Mouse (Mus musculus) kidney, adult 2 months (tissue): ENCODE results near the gene Bst2. TPM values are rescaled to one million over a fixed set of nuclear protein-coding genes. Genes with fewer than 3 reads are reported as not detected.

ENCODE experiments used
- DNase-seq: peaks from one replicate; pipeline ENCODE4 v3.0.0; 2021
- H3K27ac ChIP-seq: fragments of 200-500 bp; 2 replicates; pipeline ENCODE4 v1.5.1; 2012; ENCODE audit warnings: low read depth, low read length, control low read depth, inconsistent platforms; ENCODE audit not compliant: insufficient read depth
- H3K27me3 ChIP-seq: fragments of 200-500 bp; replicated peaks from 2 replicates; pipeline ENCODE4 v1.6.1; 2012; ENCODE audit warnings: mild to moderate bottlenecking, moderate library complexity, low read length, inconsistent platforms; ENCODE audit not compliant: control insufficient read depth, insufficient read depth
- H3K36me3 ChIP-seq: fragments of 200-500 bp; 2 replicates; pipeline ENCODE4 v1.6.1; 2012; ENCODE audit warnings: mild to moderate bottlenecking, moderate library complexity, low read length, inconsistent platforms; ENCODE audit not compliant: control insufficient read depth, insufficient read depth
- H3K4me1 ChIP-seq: fragments of 200-500 bp; 2 replicates; pipeline ENCODE4 v1.6.1; 2011; ENCODE audit warnings: low read length; ENCODE audit not compliant: control insufficient read depth, insufficient read depth
- H3K4me3 ChIP-seq: fragments of 200-500 bp; 2 replicates; pipeline ENCODE4 v1.5.1; 2011; ENCODE audit warnings: mild to moderate bottlenecking, low read depth, low read length, control low read depth; ENCODE audit not compliant: insufficient read depth
- CTCF ChIP-seq: fragments of 200-500 bp; conservative IDR thresholded peaks from 2 replicates; pipeline ENCODE4 v1.5.1; 2011; ENCODE audit warnings: low read depth, mild to moderate bottlenecking, control low read depth, low read length, moderate library complexity, mixed read lengths; ENCODE audit not compliant: insufficient read depth, insufficient read length
- POLR2A ChIP-seq: fragments of 200-500 bp; IDR thresholded peaks from one replicate; pipeline ENCODE4 v1.6.1; 2011; ENCODE audit warnings: low read depth, low read length, control low read depth
- WGBS: fragments of 180-500 bp; shearing (Covaris S2); methylation state at CpG from one replicate; pipeline ENCODE4 v1.1.7; 2018; 5-methylcytosine and 5-hydroxymethylcytosine counted together
- polyA plus RNA-seq: library from polyadenylated mRNA; depleted of rRNA; stranded (reverse); fragments of >200 nt; gene quantifications from 2 replicates; pipeline ENCODE4 v1.2.3, GENCODE M21; 2012; rRNA removed

Bst2 gene
- polyA plus RNA-seq, 1 experiment = 184 TPM

GRCm38 (mm10) chr8:71495811-71496210 is 41.4 kb downstream of the Bst2 start:
- no peak overlapping the region for H3K4me3 ChIP-seq
- H3K27me3 ChIP-seq = no peaks in the 10 kb centered on the region
- WGBS = 70% methylated on average over 5 of the region's 5 CpGs
- TF ChIP-seq CTCF (no peak), POLR2A (no peak)
- H3K27ac ChIP-seq = peak overlapping the region; percentile 66
- H3K36me3 ChIP-seq = no peaks in the 10 kb centered on the region
- peaks cover 6% of the 10 kb centered on the region; the same call in 1 of the 2 replicates for H3K4me1 ChIP-seq
- DNase-seq = peak; percentile 50

GRCm38 (mm10) chr8:71495039-71495438 is 42.2 kb downstream of the Bst2 start:
- TF ChIP-seq POLR2A (no peak), CTCF (peak; percentile 78)
- H3K27me3 ChIP-seq = no peaks in the 10 kb centered on the region
- no peak overlapping the region for H3K4me3 ChIP-seq
- H3K36me3 ChIP-seq = no peaks in the 10 kb centered on the region
- peak; percentile 92 for DNase-seq
- H3K4me1 ChIP-seq = peaks cover 6% of the 10 kb centered on the region; the same call in 1 of the 2 replicates
- 15% methylated on average over 16 of the region's 16 CpGs for WGBS
- H3K27ac ChIP-seq = no peak overlapping the region

GRCm38 (mm10) chr8:71488454-71488853 is 48.8 kb downstream of the Bst2 start:
- WGBS = under 1% methylated on average over 22 of the region's 22 CpGs
- TF ChIP-seq CTCF (no peak), POLR2A (peak; percentile 26)

GRCm38 (mm10) chr8:71487691-71488445 is 49.4 kb downstream of the Bst2 start, which contains the start of gene Gtpbp3:
Gtpbp3 (plus strand) TSS chr8:71488103.
- H3K27ac ChIP-seq = peak within 1 kb of the TSS; percentile 94
- under 1% methylated on average over 33 of the region's 33 CpGs for WGBS
- no peaks in the 10 kb centered on the region for H3K27me3 ChIP-seq
- H3K4me1 ChIP-seq = peaks cover 4% of the 10 kb centered on the region; the same call in 1 of the 2 replicates
- H3K4me3 ChIP-seq = peak within 1 kb of the TSS; percentile 77
- peak; percentile 92 for DNase-seq
- H3K36me3 ChIP-seq = no peaks in the 10 kb centered on the region
- TF ChIP-seq CTCF (no peak), POLR2A (no peak)

More at GRCm38 (mm10) chr8:71488454-71488853, 48.8 kb downstream of the Bst2 start:
- Histone ChIP-seq H3K36me3 (no peaks in the 10 kb centered on the region), H3K27ac (peak overlapping the region; percentile 94; the same call in 1 of the 2 replicates), H3K27me3 (no peaks in the 10 kb centered on the region), H3K4me3 (peak overlapping the region; percentile 77), H3K4me1 (peaks cover 4% of the 10 kb centered on the region; the same call in 1 of the 2 replicates)
- peak; percentile 96 for DNase-seq

GRCm38 (mm10) chr8:71486136-71486529 is 51.1 kb downstream of the Bst2 start:
- 4% methylated on average over 7 of the region's 7 CpGs for WGBS
- TF ChIP-seq POLR2A (no peak), CTCF (no peak)
- no peak for DNase-seq
- Histone ChIP-seq H3K4me3 (peak overlapping the region; percentile 74), H3K27me3 (no peaks in the 10 kb centered on the region), H3K36me3 (no peaks in the 10 kb centered on the region), H3K4me1 (peaks cover 4% of the 10 kb centered on the region; the same call in 1 of the 2 replicates), H3K27ac (no peak overlapping the region)

- Histone ChIP-seq H3K36me3 (no peaks in the 10 kb centered on the region), H3K27me3 (no peaks in the 10 kb centered on the region), H3K4me1 (peaks cover 4% of the 10 kb centered on the region; the same call in 1 of the 2 replicates), H3K27ac (peak within 1 kb of the TSS; percentile 19), H3K4me3 (peak within 1 kb of the TSS; percentile 74)
- 6% methylated on average over 57 of the region's 58 CpGs for WGBS
- peak; percentile 90 for DNase-seq
- TF ChIP-seq POLR2A (no peak), CTCF (no peak)
These were observed 51.8 kb downstream of the Bst2 start, which contains the start of gene Ano8 for GRCm38 (mm10) chr8:71485142-71486135. Ano8 (minus strand) TSS chr8:71485963.

- TF ChIP-seq CTCF = no peak
- no peak for TF ChIP-seq POLR2A
- H3K4me1 ChIP-seq = peaks cover 4% of the 10 kb centered on the region; the same call in 1 of the 2 replicates
- DNase-seq = no peak
- no peak overlapping the region for H3K27ac ChIP-seq
- H3K27me3 ChIP-seq = no peaks in the 10 kb centered on the region
- no peaks in the 10 kb centered on the region for H3K36me3 ChIP-seq
- 95% methylated on average over 19 of the region's 19 CpGs for WGBS
- no peak overlapping the region for H3K4me3 ChIP-seq
These were observed 52.5 kb downstream of the Bst2 start for GRCm38 (mm10) chr8:71484736-71485135.

Other genes with a start within 250 kb of the Bst2 start
- gene Use1, start 170.6 kb downstream of the Bst2 start, polyA plus RNA-seq = 111 and 127 TPM in 2 replicates
- gene Ocel1, start 166.2 kb downstream of the Bst2 start, polyA plus RNA-seq = 12.5 and 14.2 TPM in 2 replicates
- gene Nr2f6, start 155.5 kb downstream of the Bst2 start, polyA plus RNA-seq = 177 and 264 TPM in 2 replicates
- gene Ushbp1, start 141.7 kb downstream of the Bst2 start, polyA plus RNA-seq = 38.5 and 43.4 TPM in 2 replicates
- gene Babam1, start 140.6 kb downstream of the Bst2 start, polyA plus RNA-seq = 153 and 162 TPM in 2 replicates
- gene Ankle1, start 131.4 kb downstream of the Bst2 start, polyA plus RNA-seq = 0.28 and 0.79 TPM in 2 replicates
- gene Abhd8, start 73.8 kb downstream of the Bst2 start, polyA plus RNA-seq = 29.8 and 38.3 TPM in 2 replicates
- gene Mrpl34, start 72.5 kb downstream of the Bst2 start, polyA plus RNA-seq = 168 and 186 TPM in 2 replicates
- gene Dda1, start 68.3 kb downstream of the Bst2 start, polyA plus RNA-seq = 61.5 and 62.6 TPM in 2 replicates
- 12.6 and 15.2 TPM in 2 replicates for gene Ano8, start 51.5 kb downstream of the Bst2 start, polyA plus RNA-seq
- 20.2 and 25.0 TPM in 2 replicates for gene Gtpbp3, start 49.4 kb downstream of the Bst2 start, polyA plus RNA-seq
- 502 and 542 TPM in 2 replicates for gene Plvap, start 25.7 kb downstream of the Bst2 start, polyA plus RNA-seq
- gene Ccdc194, start 11.7 kb downstream of the Bst2 start, polyA plus RNA-seq = 0.09 TPM in 1 of 2 replicates, not detected in the other
- gene Mvb12a, start 5.5 kb upstream of the Bst2 start, polyA plus RNA-seq = 136 and 164 TPM in 2 replicates
- gene Tmem221, start 21.4 kb upstream of the Bst2 start, polyA plus RNA-seq = 7.8 and 8.4 TPM in 2 replicates
- 0.14 and 0.19 TPM in 2 replicates for gene Nxnl1, start 29.1 kb upstream of the Bst2 start, polyA plus RNA-seq
- 146 and 182 TPM in 2 replicates for gene Slc27a1, start 31.4 kb upstream of the Bst2 start, polyA plus RNA-seq
- 134 TPM in 2 replicates for gene Pgls, start 54.7 kb upstream of the Bst2 start, polyA plus RNA-seq
- 1.2 and 2.4 TPM in 2 replicates for gene Fam129c, start 60.2 kb upstream of the Bst2 start, polyA plus RNA-seq
- gene Colgalt1, start 73.5 kb upstream of the Bst2 start, polyA plus RNA-seq = 62.2 and 70.4 TPM in 2 replicates
- 1.3 and 2.1 TPM in 2 replicates for gene Unc13a, start 134.3 kb upstream of the Bst2 start, polyA plus RNA-seq
- gene Jak3, start 138.8 kb upstream of the Bst2 start, polyA plus RNA-seq = 15.1 and 16.5 TPM in 2 replicates
- gene Insl3, start 151.8 kb upstream of the Bst2 start, polyA plus RNA-seq = 14.5 and 17.8 TPM in 2 replicates
- 5.5 and 5.9 TPM in 2 replicates for gene B3gnt3, start 164.3 kb upstream of the Bst2 start, polyA plus RNA-seq
- 4.2 and 9.5 TPM in 2 replicates for gene Fcho1, start 188.3 kb upstream of the Bst2 start, polyA plus RNA-seq